Mouse (Mus musculus): ENCODE measurements around the gene Fli1. TPM values are rescaled to one million over a fixed set of nuclear protein-coding genes. Genes with fewer than 3 reads are reported as not detected.

Gene Fli1
- total RNA-seq (2014; fragmentation: Nextera tagmentation), result 4.9 and 5.8 TPM in 2 replicates
- total RNA-seq (2017), result 24.2 and 27.0 TPM in 2 replicates
- 2.5 and 3.4 TPM in 2 replicates for polyA plus RNA-seq (2012)

DNA sequence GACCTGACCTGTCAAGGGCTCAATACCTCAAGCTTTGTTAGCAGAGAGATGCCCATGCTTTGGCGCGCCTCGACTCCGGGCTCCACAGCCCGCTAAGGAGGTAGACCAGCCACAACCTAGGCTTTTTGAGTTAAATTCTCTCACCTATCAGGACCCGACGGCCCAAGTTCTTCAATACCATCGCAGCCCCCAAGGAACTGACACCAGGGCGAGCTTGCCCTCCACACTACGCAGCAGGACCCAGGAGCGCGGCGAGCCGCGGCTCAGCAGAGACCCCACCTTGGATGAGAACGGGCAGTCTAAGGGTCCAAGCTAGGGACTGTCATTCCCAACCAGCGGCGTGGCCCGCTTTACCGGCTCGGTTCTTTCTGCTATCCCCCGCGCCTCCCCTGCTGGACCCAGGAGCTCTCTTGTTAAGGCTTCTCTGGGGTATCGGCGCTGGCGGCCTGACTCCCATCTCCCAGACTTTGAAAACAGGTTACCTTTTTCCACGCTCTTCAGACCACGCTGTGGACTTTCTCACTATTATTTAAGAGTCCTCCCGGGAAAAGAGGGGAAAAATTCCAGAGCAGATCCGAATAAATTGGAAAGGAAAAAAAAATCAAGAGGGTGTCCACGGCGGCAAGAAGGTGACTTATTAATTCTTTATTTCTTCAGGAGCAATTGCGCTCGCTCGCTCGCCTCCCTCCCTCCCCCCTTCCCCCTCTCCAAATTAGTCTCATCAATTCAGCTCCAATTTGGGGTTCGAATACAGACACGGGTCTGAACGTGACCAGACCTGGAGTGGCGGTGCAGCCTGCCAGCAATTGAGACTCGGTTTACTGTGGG is at the start of gene Fli1:
Fli1 (minus strand) TSS at position 650 of the 828 bp plus-strand sequence.
- H3K4me1 ChIP-seq (ENCODE audit: insufficient read depth, low read depth, low read length), result peaks cover 6% of the 10 kb centered on the region; the same call in 1 of the 2 replicates
- no peak within 1 kb of the TSS; the same call in 1 of the 2 replicates for H3K4me3 ChIP-seq (ENCODE audit: low read depth, low read length)
- TF ChIP-seq GATA2 (IDR thresholded peaks at IDR 0.05; ENCODE audit: borderline replicate concordance, low read depth, low read length) (no peak), CTCF (IDR thresholded peaks at IDR 0.05; ENCODE audit: low read depth, low read length) (no peak), GATA1 (IDR thresholded peaks at IDR 0.05; ENCODE audit: borderline replicate concordance, low read length) (no peak), TAL1 (conservative IDR thresholded peaks at IDR 0.05; ENCODE audit: low read depth, low read length) (no peak), POLR2AphosphoS5 (IDR thresholded peaks at IDR 0.05; ENCODE audit: insufficient replicate concordance, low read depth, low read length) (no peak)
- DNase-seq (ENCODE audit: low spot score) (no peak), ATAC-seq (ENCODE audit: extremely low read depth, insufficient number of reproducible peaks, low FRiP score, poor library complexity, severe bottlenecking) (no peak)
- peaks cover 26% of the 10 kb centered on the region for H3K9me3 ChIP-seq (replicated peaks)
- H3K27me3 ChIP-seq (ENCODE audit: insufficient read depth, low read length), result peaks cover 34% of the 10 kb centered on the region
- H3K36me3 ChIP-seq (replicated peaks), result no peaks in the 10 kb centered on the region

DNA sequence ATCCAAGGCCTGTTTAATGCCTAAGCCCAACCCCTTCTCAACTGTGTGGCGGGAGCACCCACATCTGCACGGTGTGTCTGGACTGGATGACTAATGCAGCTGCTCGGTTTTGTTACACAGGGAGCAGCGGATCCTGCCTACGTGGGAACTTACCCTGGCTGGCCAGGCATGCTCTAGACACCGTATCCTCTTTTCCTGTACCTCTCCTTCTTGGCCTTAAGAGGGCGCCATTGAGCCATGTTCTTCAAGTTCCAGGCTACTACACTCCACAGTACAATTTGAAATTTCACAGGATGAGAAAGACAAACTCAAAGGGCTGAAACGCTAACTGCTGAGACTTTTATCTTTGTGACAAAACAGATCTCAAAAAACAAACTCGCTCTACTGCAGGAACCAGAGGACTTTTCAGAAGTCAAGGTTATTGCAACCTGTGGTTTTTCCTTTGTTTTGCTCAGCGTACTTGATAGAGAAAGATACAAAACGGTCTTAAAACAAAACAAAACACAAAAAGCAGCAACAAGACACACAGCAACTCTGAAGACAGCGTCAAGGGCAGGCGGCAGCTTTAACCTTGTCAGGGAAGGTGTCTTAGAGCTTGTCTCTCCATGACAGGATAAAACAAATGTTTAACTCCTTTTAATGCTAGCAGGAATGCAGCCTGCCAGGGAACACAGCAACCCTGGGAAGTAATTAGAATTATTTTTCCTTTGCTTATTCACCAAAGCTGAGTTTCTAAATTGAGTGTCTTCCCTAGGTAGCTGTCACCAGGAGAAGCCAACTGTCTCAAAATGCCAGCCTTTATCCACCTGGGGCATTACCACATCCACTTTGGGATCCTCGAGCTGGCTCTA is 49.3 kb upstream of the Fli1 start:
- DNase-seq (ENCODE audit: low spot score) (peak; percentile 2), ATAC-seq (ENCODE audit: extremely low read depth, insufficient number of reproducible peaks, low FRiP score, poor library complexity, severe bottlenecking) (peak; percentile 8; the same call in 1 of the 2 replicates)
- Histone ChIP-seq H3K9me3 (replicated peaks) (peaks cover 4% of the 10 kb centered on the region), H3K4me1 (ENCODE audit: insufficient read depth, low read depth, low read length) (no peaks in the 10 kb centered on the region), H3K4me3 (ENCODE audit: low read depth, low read length) (no peak overlapping the region), H3K36me3 (replicated peaks) (no peaks in the 10 kb centered on the region), H3K27me3 (ENCODE audit: insufficient read depth, low read length) (0 out of 2 replicates have a peak, but pooled peaks cover 8% of the 10 kb centered on the region)
- TF ChIP-seq GATA2 (IDR thresholded peaks at IDR 0.05; ENCODE audit: borderline replicate concordance, low read depth, low read length) (no peak), GATA1 (IDR thresholded peaks at IDR 0.05; ENCODE audit: borderline replicate concordance, low read length) (no peak), CTCF (IDR thresholded peaks at IDR 0.05; ENCODE audit: low read depth, low read length) (0 out of 2 replicates have a peak, but pooled peaks have one; percentile 36), POLR2AphosphoS5 (IDR thresholded peaks at IDR 0.05; ENCODE audit: insufficient replicate concordance, low read depth, low read length) (no peak)

DNA sequence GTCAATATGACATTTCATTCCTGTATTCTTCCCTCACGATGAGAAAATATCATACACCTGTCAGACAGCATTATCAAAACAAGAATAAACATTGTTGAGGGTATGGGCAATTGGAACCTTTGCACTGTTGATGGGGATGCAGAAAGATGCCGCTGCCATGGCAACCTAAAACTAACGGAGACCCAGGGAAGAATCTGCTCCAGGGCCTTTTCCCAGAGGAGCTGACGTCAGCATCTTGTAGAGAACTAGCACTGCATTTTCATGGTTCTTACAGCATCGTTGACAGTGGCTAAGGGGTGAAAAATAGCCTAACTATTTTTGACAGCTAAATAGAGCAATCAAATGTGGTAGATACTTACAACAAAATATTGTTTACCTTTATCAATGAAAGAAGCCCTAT is 47.9 kb upstream of the Fli1 start:
- ATAC-seq (ENCODE audit: extremely low read depth, insufficient number of reproducible peaks, low FRiP score, poor library complexity, severe bottlenecking) (no peak), DNase-seq (ENCODE audit: low spot score) (no peak)
- Histone ChIP-seq H3K4me3 (ENCODE audit: low read depth, low read length) (no peak overlapping the region), H3K36me3 (replicated peaks) (no peaks in the 10 kb centered on the region), H3K4me1 (ENCODE audit: insufficient read depth, low read depth, low read length) (no peaks in the 10 kb centered on the region), H3K9me3 (replicated peaks) (no peaks in the 10 kb centered on the region), H3K27me3 (ENCODE audit: insufficient read depth, low read length) (0 out of 2 replicates have a peak, but pooled peaks cover 8% of the 10 kb centered on the region)
- TF ChIP-seq POLR2AphosphoS5 (IDR thresholded peaks at IDR 0.05; ENCODE audit: insufficient replicate concordance, low read depth, low read length) (no peak), CTCF (IDR thresholded peaks at IDR 0.05; ENCODE audit: low read depth, low read length) (no peak), GATA1 (IDR thresholded peaks at IDR 0.05; ENCODE audit: borderline replicate concordance, low read length) (no peak), GATA2 (IDR thresholded peaks at IDR 0.05; ENCODE audit: borderline replicate concordance, low read depth, low read length) (no peak), TAL1 (conservative IDR thresholded peaks at IDR 0.05; ENCODE audit: low read depth, low read length) (no peak)

DNA sequence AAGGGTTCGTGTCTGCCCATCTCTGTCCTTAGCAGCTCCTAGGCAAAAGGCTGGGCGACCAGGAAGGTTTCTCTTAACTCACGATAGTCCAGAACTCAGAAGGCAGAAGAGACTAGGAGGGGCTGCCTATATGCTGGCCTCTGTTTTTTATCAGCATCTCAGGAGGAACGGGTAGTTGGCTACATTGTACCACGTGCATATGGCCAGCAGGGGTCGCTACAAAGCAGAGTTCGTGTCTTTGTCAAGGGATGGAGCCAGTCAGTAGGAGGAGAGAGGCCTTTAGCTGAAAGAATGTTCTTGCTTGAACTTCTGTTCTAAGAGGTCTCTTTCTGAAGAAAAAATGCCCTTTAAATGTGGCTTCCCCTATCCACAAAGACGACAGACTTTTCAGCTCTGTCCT is 47.2 kb upstream of the Fli1 start:
- Histone ChIP-seq H3K4me1 (ENCODE audit: insufficient read depth, low read depth, low read length) (no peaks in the 10 kb centered on the region), H3K4me3 (ENCODE audit: low read depth, low read length) (no peak overlapping the region), H3K9me3 (replicated peaks) (no peaks in the 10 kb centered on the region), H3K36me3 (replicated peaks) (no peaks in the 10 kb centered on the region), H3K27me3 (ENCODE audit: insufficient read depth, low read length) (0 out of 2 replicates have a peak, but pooled peaks cover 8% of the 10 kb centered on the region)
- TF ChIP-seq CTCF (IDR thresholded peaks at IDR 0.05; ENCODE audit: low read depth, low read length), result no peak; the same call in 1 of the 2 replicates
- no peak for TF ChIP-seq GATA1 (IDR thresholded peaks at IDR 0.05; ENCODE audit: borderline replicate concordance, low read length)
- TF ChIP-seq TAL1 (conservative IDR thresholded peaks at IDR 0.05; ENCODE audit: low read depth, low read length), result no peak
- TF ChIP-seq POLR2AphosphoS5 (IDR thresholded peaks at IDR 0.05; ENCODE audit: insufficient replicate concordance, low read depth, low read length), result no peak
- TF ChIP-seq GATA2 (IDR thresholded peaks at IDR 0.05; ENCODE audit: borderline replicate concordance, low read depth, low read length), result no peak
- DNase-seq (ENCODE audit: low spot score) (peak; percentile 21), ATAC-seq (ENCODE audit: extremely low read depth, insufficient number of reproducible peaks, low FRiP score, poor library complexity, severe bottlenecking) (no peak)

DNA sequence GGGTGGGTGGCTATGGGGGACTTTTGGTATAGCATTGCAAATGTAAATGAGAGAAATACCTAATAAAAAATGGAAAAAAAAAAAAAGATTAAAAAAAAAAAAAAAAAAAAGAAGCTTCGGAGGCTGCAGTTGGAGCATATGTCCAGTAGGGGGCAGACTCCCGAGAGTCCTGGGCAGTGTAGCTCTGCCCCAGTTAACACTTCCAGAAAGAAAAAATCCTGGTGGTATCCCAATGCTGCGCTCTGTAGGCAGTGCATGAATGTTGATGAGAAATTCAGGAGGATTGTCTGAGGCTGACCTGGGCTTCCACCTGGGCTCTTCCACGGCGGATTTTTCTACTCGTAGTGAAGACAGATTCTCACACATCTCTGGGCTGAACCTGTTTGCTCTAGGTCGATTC is 42.7 kb upstream of the Fli1 start:
- no peaks in the 10 kb centered on the region; the same call in 1 of the 2 replicates for H3K9me3 ChIP-seq (replicated peaks)
- no peak for DNase-seq (ENCODE audit: low spot score)
- H3K4me3 ChIP-seq (ENCODE audit: low read depth, low read length), result no peak overlapping the region
- peaks cover 8% of the 10 kb centered on the region; the same call in 1 of the 2 replicates for H3K27me3 ChIP-seq (ENCODE audit: insufficient read depth, low read length)
- TF ChIP-seq GATA1 (IDR thresholded peaks at IDR 0.05; ENCODE audit: borderline replicate concordance, low read length) (no peak), GATA2 (IDR thresholded peaks at IDR 0.05; ENCODE audit: borderline replicate concordance, low read depth, low read length) (no peak), CTCF (IDR thresholded peaks at IDR 0.05; ENCODE audit: low read depth, low read length) (no peak), TAL1 (conservative IDR thresholded peaks at IDR 0.05; ENCODE audit: low read depth, low read length) (no peak), POLR2AphosphoS5 (IDR thresholded peaks at IDR 0.05; ENCODE audit: insufficient replicate concordance, low read depth, low read length) (no peak)
- no peaks in the 10 kb centered on the region for H3K4me1 ChIP-seq (ENCODE audit: insufficient read depth, low read depth, low read length)
- ATAC-seq (ENCODE audit: extremely low read depth, insufficient number of reproducible peaks, low FRiP score, poor library complexity, severe bottlenecking), result no peak
- no peaks in the 10 kb centered on the region for H3K36me3 ChIP-seq (replicated peaks)
